In genomic region chr1:189898708-189899107, GRCm38 (mm10) we compare ENCODE assay signal across 31 mouse cellular contexts. TPM values are rescaled to one million over a fixed set of nuclear protein-coding genes. Genes with fewer than 3 reads are reported as not detected.
DNase-seq lines count a peak whose midpoint lies in the region; ATAC-seq and TF ChIP-seq lines count a peak whose summit lies in the region.
"Had no signal": no experiment of that assay in that cellular context is flagged by ENCODE, and none has a peak within 500 bp of the region (broad histone marks: within the 10 kb centered on the region; RNA-seq: fewer than 3 reads in every experiment).

No protein-coding gene starts in this region.

- H3K4me1 ChIP-seq in heart, embryonic 12.5 days (replicated peaks), result peaks cover 53% of the 10 kb centered on the region
- H3K4me1 ChIP-seq in heart, postnatal 0 days (ENCODE audit: control insufficient read depth, insufficient read depth), result peaks cover 18% of the 10 kb centered on the region; the same call in 1 of the 2 replicates
- H3K4me1 ChIP-seq: intestine, embryonic 15.5 days; liver, embryonic 13.5 days; neural tube, embryonic 12.5 days had no signal

- TF ChIP-seq CTCF in heart, postnatal 0 days (IDR thresholded peaks at IDR 0.05; ENCODE audit: low read depth), result no peak

- no peak overlapping the region for H3K4me3 ChIP-seq in heart, embryonic 12.5 days
- no peak overlapping the region for H3K4me3 ChIP-seq in heart, postnatal 0 days (ENCODE audit: low read depth, low read length)
- H3K4me3 ChIP-seq: embryonic facial prominence, embryonic 12.5 days; intestine, embryonic 15.5 days; limb, embryonic 15.5 days; liver, embryonic 13.5 days; megakaryocyte, embryonic 14.5 days; midbrain, embryonic 12.5 days; myocyte; neural tube, embryonic 12.5 days had no signal

- H3K27me3 ChIP-seq in heart, embryonic 12.5 days (replicated peaks), result no peaks in the 10 kb centered on the region
- no peaks in the 10 kb centered on the region for H3K27me3 ChIP-seq in heart, postnatal 0 days (ENCODE audit: control insufficient read depth, insufficient read depth, low read length)
- H3K27me3 ChIP-seq: embryonic facial prominence, embryonic 12.5 days; intestine, embryonic 15.5 days; limb, embryonic 15.5 days; liver, embryonic 13.5 days; megakaryocyte, embryonic 14.5 days; midbrain, embryonic 12.5 days; neural tube, embryonic 12.5 days had no signal

- WGBS in heart, embryonic 12.5 days, result 54% methylated on average over 13 of the region's 13 CpGs
- 33% methylated on average over 13 of the region's 13 CpGs for WGBS in heart, postnatal 0 days

- peak overlapping the region; percentile 74 for H3K27ac ChIP-seq in heart, embryonic 12.5 days (ENCODE audit: poor library complexity, severe bottlenecking)
- H3K27ac ChIP-seq in heart, postnatal 0 days (ENCODE audit: low read depth), result peak overlapping the region; percentile 75
- H3K27ac ChIP-seq: embryonic facial prominence, embryonic 12.5 days; hindbrain, postnatal 0 days; intestine, embryonic 15.5 days; limb, embryonic 15.5 days; liver, embryonic 13.5 days; midbrain, embryonic 12.5 days; neural tube, embryonic 12.5 days had no signal

- peaks cover 58% of the 10 kb centered on the region for H3K36me3 ChIP-seq in heart, embryonic 12.5 days
- H3K36me3 ChIP-seq in heart, postnatal 0 days (replicated peaks; ENCODE audit: control insufficient read depth, insufficient read depth, low read length), result peaks cover 39% of the 10 kb centered on the region

- no peak overlapping the region for H3K4me2 ChIP-seq in heart, embryonic 12.5 days
- H3K4me2 ChIP-seq in heart, postnatal 0 days (ENCODE audit: low read depth, low read length), result no peak overlapping the region
- H3K4me2 ChIP-seq: embryonic facial prominence, embryonic 12.5 days; intestine, embryonic 15.5 days; limb, embryonic 15.5 days; liver, embryonic 13.5 days; midbrain, embryonic 12.5 days; neural tube, embryonic 12.5 days had no signal

- no peak overlapping the region for H3K9ac ChIP-seq in heart, embryonic 12.5 days
- no peak overlapping the region for H3K9ac ChIP-seq in heart, postnatal 0 days (replicated peaks; ENCODE audit: low read depth, low read length)
- H3K9ac ChIP-seq: embryonic facial prominence, embryonic 12.5 days; forebrain, postnatal 0 days; intestine, embryonic 15.5 days; limb, embryonic 15.5 days; liver, embryonic 13.5 days; midbrain, embryonic 12.5 days; neural tube, embryonic 12.5 days had no signal

- TF ChIP-seq EP300 in heart, postnatal 0 days (IDR thresholded peaks at IDR 0.05; ENCODE audit: low read depth), result no peak

- intact Hi-C loops in heart, postnatal 25 days (cut with DNase I), result no loop called here

- ATAC-seq in heart, embryonic 12.5 days (ENCODE audit: insufficient number of reproducible peaks, low FRiP score), result no peak
- no peak for ATAC-seq in heart, postnatal 0 days (ENCODE audit: insufficient read depth, low read depth)
- ATAC-seq: forebrain, postnatal 0 days; hindbrain, postnatal 0 days; intestine, embryonic 15.5 days; lung, postnatal 0 days had no signal

- peak; percentile 57 for DNase-seq in gastrocnemius, adult 18-20 months (ENCODE audit: low spot score)
- DNase-seq in gastrocnemius, postnatal 10 days, result no peak
- no peak for DNase-seq in heart, adult 9 months (ENCODE audit: low spot score in 2 of 2)
- no peak for DNase-seq in heart, postnatal 0 days (ENCODE audit: low spot score)
- no peak for DNase-seq in heart, postnatal 25 days (ENCODE audit: low spot score)
- DNase-seq in frontal cortex, postnatal 14 days (ENCODE audit: low spot score in 2 of 2), result no peak
- DNase-seq: adrenal gland, postnatal 14 days; cerebellum, adult 11 months; cerebellum, adult 9-10 months; cerebellum, postnatal 36 days; forebrain, postnatal 0 days; kidney, adult 2 months; kidney, postnatal 10 days; layer of hippocampus, postnatal 36 days; left cerebral cortex, postnatal 4 days; liver, embryonic 13.5 days; lung, adult 18-20 months; lung, postnatal 4 days; right cerebral cortex, adult 18-20 months; thymus, adult 2 months; thymus, postnatal 36 days had no signal

- H3K9me3 ChIP-seq in heart, embryonic 12.5 days (replicated peaks), result no peaks in the 10 kb centered on the region
- H3K9me3 ChIP-seq in heart, postnatal 0 days (replicated peaks; ENCODE audit: control insufficient read depth, low read length), result no peaks in the 10 kb centered on the region
- H3K9me3 ChIP-seq: embryonic facial prominence, embryonic 12.5 days; intestine, embryonic 15.5 days; limb, embryonic 15.5 days; liver, embryonic 13.5 days; megakaryocyte, embryonic 14.5 days; midbrain, embryonic 12.5 days; neural tube, embryonic 12.5 days had no signal

RNA-seq across cellular contexts. Expression of gene Smyd2, which starts 23.5 kb away (rescaled TPM):
- total RNA-seq in gastrocnemius, adult 18-20 months (2021), result 100 to 1,000 TPM; 316 to 319 TPM
- 100 to 1,000 TPM; 165 to 188 TPM for total RNA-seq in gastrocnemius, postnatal 10 days (2021)
- 172 and 177 TPM in 2 replicates for polyA plus RNA-seq in heart, embryonic 12.5 days (2016; fragmentation: Nextera tagmentation; extraction: Ambion mirVana)
- total RNA-seq in heart, postnatal 0 days (2014; rRNA removed; ENCODE audit: low replicate concordance), result 218 and 234 TPM in 2 replicates
- 219 and 239 TPM in 2 replicates for polyA plus RNA-seq in heart, postnatal 0 days (2015; fragmentation: Nextera tagmentation; extraction: Ambion mirVana)
- 100 to 1,000 TPM; 105 to 109 TPM for total RNA-seq in heart, postnatal 25 days (2021)
